Mouse (Mus musculus): Measurements from ENCODE around the gene Gramd1b.

DNA sequence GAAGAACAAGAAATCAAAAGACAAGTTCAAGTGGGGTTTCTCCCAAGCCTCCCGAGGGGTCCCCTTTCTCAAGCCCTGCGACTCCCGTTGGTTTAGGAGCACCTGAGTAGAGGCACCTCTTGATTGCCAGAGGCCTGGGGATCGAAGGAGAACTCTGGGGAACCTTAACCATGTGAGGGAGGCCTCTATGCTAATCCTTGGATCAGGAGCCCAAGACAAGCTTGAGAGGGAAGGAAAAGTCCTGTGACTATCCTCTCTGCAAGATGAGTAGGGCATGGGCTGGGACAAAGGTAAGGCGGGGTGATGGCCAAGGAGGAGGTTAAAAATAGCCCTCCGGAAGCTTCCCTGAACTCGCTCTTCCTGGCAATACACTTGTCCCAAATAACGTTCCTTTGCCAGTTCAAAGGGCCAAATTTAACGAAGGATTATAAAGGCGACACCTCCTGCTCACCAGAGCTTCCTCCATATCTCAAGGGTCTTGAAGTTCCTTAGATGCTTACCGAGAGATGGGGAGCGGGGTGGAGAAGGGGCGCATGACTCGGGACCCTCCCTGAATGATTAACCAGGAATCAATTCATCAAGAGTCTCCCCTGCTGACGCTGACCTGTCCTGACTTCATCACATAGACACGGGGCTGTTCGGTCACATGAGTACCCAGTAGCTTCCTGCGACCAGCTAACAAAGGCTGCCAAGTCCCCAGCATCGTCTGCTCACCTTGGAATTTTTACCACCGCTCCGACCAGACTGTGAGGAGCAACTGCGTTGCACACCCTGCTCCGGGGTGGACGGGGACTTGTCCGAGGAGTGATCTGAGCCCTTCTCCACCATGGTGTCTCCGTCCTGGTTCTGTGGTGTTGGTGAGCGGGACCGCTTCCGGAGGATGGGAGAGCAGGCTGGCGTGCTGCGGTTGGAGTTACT is 198.2 kb downstream of the Gramd1b start:
- TF ChIP-seq TAL1 (IDR thresholded peaks at IDR 0.05; ENCODE audit: low read length) (no peak), GATA1 (IDR thresholded peaks at IDR 0.05; ENCODE audit: low read length) (no peak)

Data from erythroblast, embryonic 14.5 days (primary cell).